Mouse (Mus musculus) liver, embryonic 13.5 days (tissue): ENCODE data around the gene Gusb. TPM values are rescaled to one million over a fixed set of nuclear protein-coding genes. Genes with fewer than 3 reads are reported as not detected.
"Not testable (repeated sequence)": the region's sequence is repeated elsewhere in the genome, so short reads cannot be mapped to it uniquely, and the experiment has no call there.

Source experiments
- ATAC-seq: fragments of 200-750 bp; cut with Nextera tagmentation; 2 replicates; pipeline ENCODE4 v1.8.0; 2017; ENCODE audit warnings: low read depth, mild to moderate bottlenecking, moderate number of reproducible peaks, moderate library complexity
- DNase-seq: peaks from one replicate; pipeline ENCODE4 v3.0.0; 2022
- H3K27ac ChIP-seq: fragments of 300-500 bp; sonication (generic); 2 replicates; pipeline ENCODE4 v1.5.1; 2015; ENCODE audit warnings: moderate library complexity, mild to moderate bottlenecking, inconsistent platforms
- H3K27me3 ChIP-seq: fragments of 300-500 bp; sonication (generic); 2 replicates; pipeline ENCODE4 v1.6.1; 2015; ENCODE audit warnings: mild to moderate bottlenecking, inconsistent platforms
- H3K36me3 ChIP-seq: fragments of 300-500 bp; sonication (generic); 2 replicates; pipeline ENCODE4 v1.6.1; 2015; ENCODE audit warnings: mild to moderate bottlenecking, inconsistent platforms
- H3K4me1 ChIP-seq: fragments of 300-500 bp; sonication (generic); replicated peaks from 2 replicates; pipeline ENCODE4 v1.6.1; 2015; ENCODE audit warnings: inconsistent platforms
- H3K4me2 ChIP-seq: fragments of 300-500 bp; sonication (generic); 2 replicates; pipeline ENCODE4 v1.6.1; 2015; ENCODE audit warnings: inconsistent platforms, mild to moderate bottlenecking, moderate library complexity
- H3K4me3 ChIP-seq: fragments of 300-500 bp; sonication (generic); replicated peaks from 2 replicates; pipeline ENCODE4 v1.5.1; 2015; ENCODE audit warnings: mild to moderate bottlenecking, inconsistent platforms
- H3K9ac ChIP-seq: fragments of 300-500 bp; sonication (generic); 2 replicates; pipeline ENCODE4 v1.6.1; 2015; ENCODE audit warnings: mild to moderate bottlenecking, inconsistent platforms
- H3K9me3 ChIP-seq: fragments of 300-500 bp; sonication (generic); replicated peaks from 2 replicates; pipeline ENCODE4 v1.6.1; 2016; ENCODE audit warnings: inconsistent platforms
- WGBS: fragments of 180-500 bp; shearing (Covaris S2); methylation state at CpG from one replicate; pipeline ENCODE4 v1.1.7; 2015; ENCODE audit not compliant: insufficient replicate concordance; 5-methylcytosine and 5-hydroxymethylcytosine counted together
- polyA plus RNA-seq: library from polyadenylated mRNA; unstranded; fragments of >200 nt; fragmentation: Nextera tagmentation; extraction: Ambion mirVana; gene quantifications from 2 replicates; pipeline ENCODE4 v1.2.1, GENCODE M21; 2015

The Gusb gene
- polyA plus RNA-seq, 1 experiment from 2014 or later = 42.0 TPM

GRCm38 (mm10) chr5:130040797-130041196 is 37.9 kb upstream of the Gusb start:
- H3K27me3 ChIP-seq = no peaks in the 10 kb centered on the region
- H3K4me2 ChIP-seq = no peak overlapping the region
- H3K27ac ChIP-seq = no peak overlapping the region
- H3K9me3 ChIP-seq = no peaks in the 10 kb centered on the region
- H3K9ac ChIP-seq = no peak overlapping the region
- H3K36me3 ChIP-seq = peaks cover 81% of the 10 kb centered on the region
- ATAC-seq (no peak), DNase-seq (no peak)
- 83% methylated on average over 4 of the region's 4 CpGs for WGBS
- no peak overlapping the region for H3K4me3 ChIP-seq
- 0 out of 2 replicates have a peak, but pooled peaks cover 4% of the 10 kb centered on the region for H3K4me1 ChIP-seq

GRCm38 (mm10) chr5:130037752-130038455 is 35.1 kb upstream of the Gusb start:
- H3K4me2 ChIP-seq = no peak overlapping the region
- H3K27ac ChIP-seq = no peak overlapping the region; the same call in 1 of the 2 replicates
- DNase-seq = peak; percentile 36
- WGBS = 73% methylated on average over 19 of the region's 19 CpGs
- no peaks in the 10 kb centered on the region for H3K27me3 ChIP-seq
- no peaks in the 10 kb centered on the region for H3K9me3 ChIP-seq
- peaks cover 67% of the 10 kb centered on the region for H3K36me3 ChIP-seq
- no peak overlapping the region for H3K9ac ChIP-seq
- peaks cover 15% of the 10 kb centered on the region for H3K4me1 ChIP-seq
- ATAC-seq = peak; percentile 27; the same call in 1 of the 2 replicates
- no peak overlapping the region for H3K4me3 ChIP-seq

- not testable (repeated sequence) for H3K9ac ChIP-seq, ATAC-seq, H3K27me3 ChIP-seq, H3K27ac ChIP-seq, DNase-seq, H3K9me3 ChIP-seq, H3K4me3 ChIP-seq, H3K4me2 ChIP-seq
- Histone ChIP-seq H3K36me3 (peaks cover 51% of the 10 kb centered on the region), H3K4me1 (peaks cover 29% of the 10 kb centered on the region)
- 48% methylated on average over 2 of the region's 2 CpGs for WGBS
Observed at GRCm38 (mm10) chr5:130036300-130036699, 33.5 kb upstream of the Gusb start.

GRCm38 (mm10) chr5:130033869-130034268 is 31.0 kb upstream of the Gusb start:
- Histone ChIP-seq H3K4me2 (no peak overlapping the region; the same call in 1 of the 2 replicates), H3K9ac (peak overlapping the region; percentile 35; the same call in 1 of the 2 replicates), H3K4me3 (no peak overlapping the region), H3K4me1 (peaks cover 41% of the 10 kb centered on the region), H3K27me3 (no peaks in the 10 kb centered on the region), H3K27ac (peak overlapping the region; percentile 9; the same call in 1 of the 2 replicates), H3K36me3 (peaks cover 31% of the 10 kb centered on the region), H3K9me3 (no peaks in the 10 kb centered on the region)
- DNase-seq = no peak
- WGBS = 44% methylated on average over 2 of the region's 2 CpGs
- ATAC-seq = peak; percentile 49

GRCm38 (mm10) chr5:130031410-130032390 is 28.9 kb upstream of the Gusb start:
- H3K4me2 ChIP-seq = no peak overlapping the region
- ATAC-seq (no peak), DNase-seq (no peak)
- H3K27ac ChIP-seq = 0 out of 2 replicates have a peak overlapping the region, but pooled peaks have one; percentile 15
- H3K36me3 ChIP-seq = peaks cover 15% of the 10 kb centered on the region
- H3K4me3 ChIP-seq = no peak overlapping the region
- 85% methylated on average over 19 of the region's 19 CpGs for WGBS
- H3K9ac ChIP-seq = 0 out of 2 replicates have a peak overlapping the region, but pooled peaks have one; percentile 4
- no peaks in the 10 kb centered on the region for H3K9me3 ChIP-seq
- H3K27me3 ChIP-seq = 0 out of 2 replicates have a peak, but pooled peaks cover 5% of the 10 kb centered on the region
- H3K4me1 ChIP-seq = peaks cover 45% of the 10 kb centered on the region

GRCm38 (mm10) chr5:130029142-130029897 is 26.5 kb upstream of the Gusb start, which contains the start of the genes Asl and Crcp:
Asl (minus strand) TSS chr5:130029247.
Crcp (plus strand) TSS chr5:130029290.
- ATAC-seq (peak; percentile 81), DNase-seq (peak; percentile 78)
- 1% methylated on average over 51 of the region's 51 CpGs for WGBS
- H3K4me2 ChIP-seq = peak within 1 kb of the TSS; percentile 79
- peak within 1 kb of the TSS; percentile 88 for H3K27ac ChIP-seq
- H3K4me1 ChIP-seq = peaks cover 50% of the 10 kb centered on the region
- peak within 1 kb of the TSS; percentile 79 for H3K4me3 ChIP-seq
- 0 out of 2 replicates have a peak, but pooled peaks cover 8% of the 10 kb centered on the region for H3K27me3 ChIP-seq
- no peaks in the 10 kb centered on the region for H3K9me3 ChIP-seq
- no peaks in the 10 kb centered on the region for H3K36me3 ChIP-seq
- peak within 1 kb of the TSS; percentile 81 for H3K9ac ChIP-seq

- peaks cover 50% of the 10 kb centered on the region for H3K4me1 ChIP-seq
- ATAC-seq (no peak), DNase-seq (no peak)
- no peak overlapping the region for H3K4me3 ChIP-seq
- no peak overlapping the region for H3K27ac ChIP-seq
- no peaks in the 10 kb centered on the region for H3K9me3 ChIP-seq
- H3K9ac ChIP-seq = no peak overlapping the region
- H3K27me3 ChIP-seq = 0 out of 2 replicates have a peak, but pooled peaks cover 8% of the 10 kb centered on the region
- H3K4me2 ChIP-seq = no peak overlapping the region
- no peaks in the 10 kb centered on the region for H3K36me3 ChIP-seq
- 77% methylated on average over 7 of the region's 7 CpGs for WGBS
Observed at GRCm38 (mm10) chr5:130027696-130028095, 24.8 kb upstream of the Gusb start.

- H3K36me3 ChIP-seq = no peaks in the 10 kb centered on the region
- H3K27ac ChIP-seq = no peak overlapping the region
- no peaks in the 10 kb centered on the region for H3K9me3 ChIP-seq
- H3K4me1 ChIP-seq = peaks cover 45% of the 10 kb centered on the region
- no peak overlapping the region for H3K4me3 ChIP-seq
- 0 out of 2 replicates have a peak, but pooled peaks cover 8% of the 10 kb centered on the region for H3K27me3 ChIP-seq
- H3K4me2 ChIP-seq = no peak overlapping the region
- no peak overlapping the region for H3K9ac ChIP-seq
- ATAC-seq (no peak), DNase-seq (no peak)
- 52% methylated on average over 5 of the region's 5 CpGs for WGBS
Observed at GRCm38 (mm10) chr5:130027134-130027533, 24.3 kb upstream of the Gusb start.

- H3K36me3 ChIP-seq = no peaks in the 10 kb centered on the region
- peak; percentile 90 for ATAC-seq
- H3K9me3 ChIP-seq = no peaks in the 10 kb centered on the region
- peak overlapping the region; percentile 75 for H3K9ac ChIP-seq
- 0 out of 2 replicates have a peak, but pooled peaks cover 8% of the 10 kb centered on the region for H3K27me3 ChIP-seq
- H3K27ac ChIP-seq = peak overlapping the region; percentile 91
- peak; percentile 86 for DNase-seq
- peaks cover 45% of the 10 kb centered on the region for H3K4me1 ChIP-seq
- H3K4me2 ChIP-seq = peak overlapping the region; percentile 94
- under 1% methylated on average over 32 of the region's 32 CpGs for WGBS
- H3K4me3 ChIP-seq = peak overlapping the region; percentile 70
Observed at GRCm38 (mm10) chr5:130023767-130024539, 21.1 kb upstream of the Gusb start.
